8 mouse cellular contexts compared by ENCODE assay signal in genomic region chr2:30784078-30784994, GRCm38 (mm10). TPM values are rescaled to one million over a fixed set of nuclear protein-coding genes. Genes with fewer than 3 reads are reported as not detected.
DNase-seq lines count a peak whose midpoint lies in the region; ATAC-seq and TF ChIP-seq lines count a peak whose summit lies in the region.

No protein-coding gene starts in this region.

- no peak overlapping the region; the same call in 1 of the 2 replicates for H3K9ac ChIP-seq in forebrain, postnatal 0 days
- peak overlapping the region; percentile 50; the same call in 1 of the 2 replicates for H3K9ac ChIP-seq in liver, postnatal 0 days (replicated peaks)
- peak overlapping the region; percentile 25; the same call in 1 of the 2 replicates for H3K9ac ChIP-seq in neural tube, embryonic 14.5 days (replicated peaks; ENCODE audit: low read depth, low read length)

- H3K4me1 ChIP-seq in forebrain, postnatal 0 days (ENCODE audit: insufficient read depth) = 0 out of 2 replicates have a peak, but pooled peaks cover 4% of the 10 kb centered on the region
- peaks cover 14% of the 10 kb centered on the region for H3K4me1 ChIP-seq in liver, postnatal 0 days (ENCODE audit: insufficient read depth)
- peaks cover 12% of the 10 kb centered on the region for H3K4me1 ChIP-seq in neural tube, embryonic 14.5 days (ENCODE audit: control insufficient read depth, insufficient read depth, low read length)

- no peaks in the 10 kb centered on the region for H3K9me3 ChIP-seq in forebrain, postnatal 0 days (ENCODE audit: low read length)
- H3K9me3 ChIP-seq in liver, postnatal 0 days (ENCODE audit: low read length) = no peaks in the 10 kb centered on the region
- H3K9me3 ChIP-seq in neural tube, embryonic 14.5 days (ENCODE audit: control insufficient read depth, low read length) = no peaks in the 10 kb centered on the region

- H3K4me3 ChIP-seq in forebrain, postnatal 0 days (ENCODE audit: low read depth, low read length) = no peak overlapping the region
- peak overlapping the region; percentile 36 for H3K4me3 ChIP-seq in liver, postnatal 0 days (ENCODE audit: low read depth, low read length)
- 0 out of 2 replicates have a peak overlapping the region, but pooled peaks have one; percentile 3 for H3K4me3 ChIP-seq in neural tube, embryonic 14.5 days (ENCODE audit: low read depth, low read length)

- ATAC-seq in forebrain, postnatal 0 days = peak; percentile 40
- peak; percentile 58 for ATAC-seq in liver, postnatal 0 days
- peak; percentile 22; the same call in 1 of the 2 replicates for ATAC-seq in neural tube, embryonic 14.5 days (ENCODE audit: low read depth)

- H3K4me2 ChIP-seq in forebrain, postnatal 0 days (ENCODE audit: low read depth) = peak overlapping the region; percentile 39
- H3K4me2 ChIP-seq in liver, postnatal 0 days (ENCODE audit: low read depth, low read length) = peak overlapping the region; percentile 72
- H3K4me2 ChIP-seq in neural tube, embryonic 14.5 days (ENCODE audit: low read depth, low read length) = peak overlapping the region; percentile 35

- TF ChIP-seq CTCF in forebrain, postnatal 0 days (IDR thresholded peaks at IDR 0.05; ENCODE audit: low read depth) = peak; percentile 16; the same call in 1 of the 2 replicates
- TF ChIP-seq CTCF in liver, postnatal 0 days (IDR thresholded peaks at IDR 0.05; ENCODE audit: low read depth) = no peak

- H3K27ac ChIP-seq in forebrain, postnatal 0 days (ENCODE audit: low read depth, low read length) = peak overlapping the region; percentile 21; the same call in 1 of the 2 replicates
- peak overlapping the region; percentile 22; the same call in 1 of the 2 replicates for H3K27ac ChIP-seq in liver, postnatal 0 days (ENCODE audit: low read depth)
- H3K27ac ChIP-seq in neural tube, embryonic 14.5 days (ENCODE audit: low read depth, low read length) = no peak overlapping the region

- intact Hi-C loops in left cerebral cortex, postnatal 14 days (cut with DNase I) = no loop called here

- no peak for TF ChIP-seq EP300 in liver, postnatal 0 days (IDR thresholded peaks at IDR 0.05; ENCODE audit: low read depth)

- H3K27me3 ChIP-seq in forebrain, postnatal 0 days (ENCODE audit: insufficient read depth, low read length) = no peaks in the 10 kb centered on the region
- peaks cover 3% of the 10 kb centered on the region; the same call in 1 of the 2 replicates for H3K27me3 ChIP-seq in liver, postnatal 0 days (ENCODE audit: insufficient read depth, low read length)
- H3K27me3 ChIP-seq in neural tube, embryonic 14.5 days (ENCODE audit: control insufficient read depth, insufficient read depth, low read length) = no peaks in the 10 kb centered on the region

- H3K36me3 ChIP-seq in forebrain, postnatal 0 days (ENCODE audit: insufficient read depth) = no peaks in the 10 kb centered on the region
- H3K36me3 ChIP-seq in liver, postnatal 0 days (replicated peaks; ENCODE audit: insufficient read depth, low read length) = no peaks in the 10 kb centered on the region
- no peaks in the 10 kb centered on the region for H3K36me3 ChIP-seq in neural tube, embryonic 14.5 days (ENCODE audit: control insufficient read depth, insufficient read depth, low read length)

- 22% methylated on average over 29 of the region's 40 CpGs for WGBS in forebrain, postnatal 0 days
- 7% methylated on average over 36 of the region's 40 CpGs for WGBS in liver, postnatal 0 days (ENCODE audit: insufficient replicate concordance)
- 11% methylated on average over 36 of the region's 40 CpGs for WGBS in neural tube, embryonic 14.5 days

- DNase-seq in CD4-positive helper T cell, adult 2 months (ENCODE audit: low read depth, low spot score) = peak; percentile 58
- DNase-seq in adrenal gland, adult (ENCODE audit: inconsistent age in 2 of 2, low spot score in 1 of 2) = peak; percentile 86 to 93
- DNase-seq in forebrain, postnatal 0 days = no peak
- DNase-seq in induced T-regulatory cell, adult 2 months (ENCODE audit: low read depth) = peak; percentile 55
- peak; percentile 66 for DNase-seq in liver, postnatal 0 days
- DNase-seq in left cerebral cortex, postnatal 14 days (ENCODE audit: low spot score in 2 of 2) = no peak
- no peak for DNase-seq in spleen, postnatal 36 days (ENCODE audit: low spot score in 2 of 2)

RNA-seq across cellular contexts. Expression of gene 1700001O22Rik, which starts 19.1 kb away (rescaled TPM):
- 0.77 and 1.8 TPM in 2 replicates for total RNA-seq in forebrain, postnatal 0 days (2014; rRNA removed)
- polyA plus RNA-seq in forebrain, postnatal 0 days (2015; fragmentation: Nextera tagmentation; extraction: Ambion mirVana) = 1.4 and 1.5 TPM in 2 replicates
- polyA plus RNA-seq in liver, postnatal 0 days (2015; fragmentation: Nextera tagmentation; extraction: Ambion mirVana) = not detected in 2 replicates
- polyA plus RNA-seq in neural tube, embryonic 14.5 days (2014; fragmentation: Nextera tagmentation; extraction: Ambion mirVana) = 0.89 and 1.9 TPM in 2 replicates
- 1 to 10 TPM; 2.4 to 3.6 TPM for total RNA-seq in left cerebral cortex, postnatal 14 days (2021)

RNA-seq across cellular contexts. Expression of gene Ntmt1, which starts 23.3 kb away (rescaled TPM):
- total RNA-seq in forebrain, postnatal 0 days (2014; rRNA removed) = 87.6 and 105 TPM in 2 replicates
- 106 and 107 TPM in 2 replicates for polyA plus RNA-seq in forebrain, postnatal 0 days (2015; fragmentation: Nextera tagmentation; extraction: Ambion mirVana)
- 27.8 and 30.2 TPM in 2 replicates for polyA plus RNA-seq in liver, postnatal 0 days (2015; fragmentation: Nextera tagmentation; extraction: Ambion mirVana)
- 105 and 112 TPM in 2 replicates for polyA plus RNA-seq in neural tube, embryonic 14.5 days (2014; fragmentation: Nextera tagmentation; extraction: Ambion mirVana)
- 10 to 100 TPM; 39.6 to 40.7 TPM for total RNA-seq in left cerebral cortex, postnatal 14 days (2021)

RNA-seq across cellular contexts. Expression of gene Asb6, which starts 45.8 kb away (rescaled TPM):
- 32.7 and 45.2 TPM in 2 replicates for total RNA-seq in forebrain, postnatal 0 days (2014; rRNA removed)
- 31.3 and 36.0 TPM in 2 replicates for polyA plus RNA-seq in forebrain, postnatal 0 days (2015; fragmentation: Nextera tagmentation; extraction: Ambion mirVana)
- polyA plus RNA-seq in liver, postnatal 0 days (2015; fragmentation: Nextera tagmentation; extraction: Ambion mirVana) = 16.7 and 16.9 TPM in 2 replicates
- 35.9 and 36.9 TPM in 2 replicates for polyA plus RNA-seq in neural tube, embryonic 14.5 days (2014; fragmentation: Nextera tagmentation; extraction: Ambion mirVana)
- total RNA-seq in left cerebral cortex, postnatal 14 days (2021) = 10 to 100 TPM; 30.7 to 35.9 TPM

RNA-seq across cellular contexts. Expression of gene Prrx2, which starts 50.4 kb away (rescaled TPM):
- total RNA-seq in forebrain, postnatal 0 days (2014; rRNA removed) = 2.5 and 4.1 TPM in 2 replicates
- 3.6 and 3.7 TPM in 2 replicates for polyA plus RNA-seq in forebrain, postnatal 0 days (2015; fragmentation: Nextera tagmentation; extraction: Ambion mirVana)
- 0.07 and 0.17 TPM in 2 replicates for polyA plus RNA-seq in liver, postnatal 0 days (2015; fragmentation: Nextera tagmentation; extraction: Ambion mirVana)
- 0.70 and 0.99 TPM in 2 replicates for polyA plus RNA-seq in neural tube, embryonic 14.5 days (2014; fragmentation: Nextera tagmentation; extraction: Ambion mirVana)
- 1 to 10 TPM; 2.3 to 3.3 TPM for total RNA-seq in left cerebral cortex, postnatal 14 days (2021)

Comparison
In these comparisons a context has a peak if more than half of its experiments do, and no peak if none do; other contexts are left out.
1. DNase-seq: peak in CD4-positive helper T cell, adult 2 months (single experiment), adrenal gland, adult (2 of 2), induced T-regulatory cell, adult 2 months (single experiment) and liver, postnatal 0 days (single experiment); none in forebrain, postnatal 0 days (single experiment), left cerebral cortex, postnatal 14 days (0 of 2) and spleen, postnatal 36 days (0 of 2).
2. Peak in every context shown above with its lines, with median percentiles within 50 percentile points of each other: ATAC-seq and H3K4me2 ChIP-seq.